Mouse (Mus musculus): ENCODE results near the gene Esrp2. TPM values are rescaled to one million over a fixed set of nuclear protein-coding genes. Genes with fewer than 3 reads are reported as not detected.

Gene Esrp2
- not detected for total RNA-seq (2021)

DNA sequence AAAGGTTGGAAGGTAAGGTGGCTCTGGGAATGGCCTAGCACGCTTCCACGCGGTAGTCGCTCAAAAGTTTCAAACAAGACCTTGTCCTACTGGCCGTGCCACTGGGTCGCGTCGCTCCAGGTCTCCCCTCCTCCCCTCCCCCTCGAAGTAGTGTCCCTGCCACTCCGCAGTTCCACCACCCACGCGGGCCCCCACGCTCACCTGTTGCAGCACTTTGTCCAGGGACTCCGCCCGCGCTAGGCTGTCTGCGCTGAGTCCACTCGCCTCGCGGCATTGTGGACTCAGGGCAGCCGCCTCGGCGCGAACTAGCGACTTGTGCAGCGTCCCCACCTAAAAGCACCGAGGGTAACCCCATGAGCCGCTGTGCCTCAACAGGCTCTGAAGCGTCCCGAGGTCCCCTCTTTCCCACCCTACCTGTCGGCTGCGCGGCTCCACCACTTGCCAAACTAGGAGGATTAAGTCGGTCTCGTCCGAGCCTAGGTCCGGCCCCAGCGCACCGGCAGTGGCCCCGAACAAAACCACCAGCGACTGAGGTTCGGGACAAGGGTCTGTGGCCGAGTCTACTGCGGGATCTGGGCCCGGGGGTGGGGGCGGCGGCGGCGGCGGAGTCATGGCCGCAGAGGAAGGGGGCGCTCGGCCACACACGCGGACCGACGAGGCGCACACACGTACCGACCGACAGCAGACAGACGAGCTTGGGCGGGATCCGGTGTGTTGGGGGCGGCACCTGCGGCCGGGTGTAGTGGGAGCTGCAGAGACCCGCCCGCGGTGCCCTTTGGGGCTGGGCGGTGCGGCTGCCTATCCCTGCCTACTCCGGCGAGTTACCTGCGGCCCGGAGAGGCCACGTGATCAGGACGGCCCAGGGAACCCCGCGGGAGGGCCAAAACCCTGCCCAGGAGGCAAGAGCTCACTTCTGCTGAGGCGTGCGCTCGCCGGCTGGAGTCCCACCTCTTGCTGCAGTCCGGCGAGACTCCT is at the start of gene Esrp2:
Gene Esrp2, minus strand, starts transcription at position 819 of the 975 bp plus-strand sequence.
- intact Hi-C loops (cut with DNase I), result no loop called here
- peak in 1 of 2 experiments; percentile 53 for DNase-seq (ENCODE audit: extremely low spot score in 1 of 2, low spot score in 2 of 2)

DNA sequence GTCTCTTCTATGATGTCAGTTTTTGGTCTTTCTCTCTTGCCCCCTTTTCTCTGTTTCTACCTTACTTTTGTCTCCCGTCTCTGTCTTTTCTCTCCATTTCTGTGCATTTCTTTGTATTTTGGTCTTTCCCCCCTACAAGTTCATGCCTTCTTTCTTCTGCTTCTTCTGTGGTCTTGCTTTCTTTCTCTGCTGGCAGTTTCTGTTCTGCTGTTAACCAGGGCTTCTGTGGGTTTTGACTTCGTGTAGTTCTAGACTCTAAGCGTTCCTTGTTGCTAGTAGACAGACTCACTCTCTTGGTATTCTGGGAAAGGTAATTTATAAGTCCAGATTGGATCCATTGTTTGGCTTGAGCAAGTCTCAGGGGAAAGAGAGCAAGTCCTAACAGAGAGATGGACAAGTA is 49.6 kb upstream of the Esrp2 start:
- DNase-seq (ENCODE audit: extremely low spot score in 1 of 2, low spot score in 2 of 2), result no peak
- intact Hi-C loops (cut with DNase I), result no loop called here

GRCm38 (mm10) chr8:106185628-106186270 is 49.0 kb upstream of the Esrp2 start:
- intact Hi-C loops (cut with DNase I), result no loop called here

DNA sequence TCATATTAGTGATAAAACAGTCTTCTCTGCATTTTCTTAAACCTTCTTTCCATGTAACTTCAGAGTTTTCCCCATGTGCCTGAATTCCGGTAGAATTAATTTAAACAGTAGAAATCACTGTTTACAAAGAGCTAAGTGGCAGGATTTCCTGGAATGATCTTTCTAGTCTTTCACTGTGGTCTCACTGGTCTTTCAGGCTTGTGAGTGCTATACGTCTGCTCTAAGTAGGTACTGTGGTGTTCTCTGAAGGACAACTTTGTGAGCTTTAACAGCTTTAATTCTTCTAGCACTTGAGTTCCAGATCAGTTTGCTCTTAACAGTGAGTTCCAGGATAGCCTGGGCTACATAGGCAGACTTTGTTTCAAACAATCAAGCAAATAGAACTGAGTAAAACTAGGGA is 41.7 kb upstream of the Esrp2 start:
- no peak for DNase-seq (ENCODE audit: extremely low spot score in 1 of 2, low spot score in 2 of 2)
- intact Hi-C loops (cut with DNase I), result no loop called here

More at GRCm38 (mm10) chr8:106185628-106186270, 49.0 kb upstream of the Esrp2 start:
- DNase-seq (ENCODE audit: extremely low spot score in 1 of 2, low spot score in 2 of 2), result no peak

GRCm38 (mm10) chr8:106177594-106177993 is 40.8 kb upstream of the Esrp2 start:
- intact Hi-C loops (cut with DNase I), result no loop called here
- DNase-seq (ENCODE audit: extremely low spot score in 1 of 2, low spot score in 2 of 2), result no peak

DNA sequence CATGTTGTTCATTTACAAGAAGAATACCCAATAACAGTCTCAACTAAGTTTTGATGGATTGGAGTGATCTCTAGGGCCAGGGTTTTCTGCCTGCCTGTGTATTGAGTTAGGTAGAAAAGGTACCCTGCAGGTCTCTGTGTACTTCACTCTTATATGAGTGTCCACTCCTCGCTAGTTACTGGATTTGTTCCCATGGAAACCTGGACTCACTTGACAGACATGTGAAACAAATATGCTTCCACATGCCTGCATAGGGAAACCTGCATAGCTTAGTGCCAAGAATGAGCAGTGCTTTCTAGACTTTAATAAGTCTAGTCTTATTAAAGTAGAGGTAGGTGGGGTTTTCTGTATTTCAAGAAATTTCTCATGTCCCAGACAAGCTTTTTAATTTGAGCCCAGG is 40.1 kb upstream of the Esrp2 start:
- intact Hi-C loops (cut with DNase I), result no loop called here
- DNase-seq (ENCODE audit: extremely low spot score in 1 of 2, low spot score in 2 of 2), result no peak

DNA sequence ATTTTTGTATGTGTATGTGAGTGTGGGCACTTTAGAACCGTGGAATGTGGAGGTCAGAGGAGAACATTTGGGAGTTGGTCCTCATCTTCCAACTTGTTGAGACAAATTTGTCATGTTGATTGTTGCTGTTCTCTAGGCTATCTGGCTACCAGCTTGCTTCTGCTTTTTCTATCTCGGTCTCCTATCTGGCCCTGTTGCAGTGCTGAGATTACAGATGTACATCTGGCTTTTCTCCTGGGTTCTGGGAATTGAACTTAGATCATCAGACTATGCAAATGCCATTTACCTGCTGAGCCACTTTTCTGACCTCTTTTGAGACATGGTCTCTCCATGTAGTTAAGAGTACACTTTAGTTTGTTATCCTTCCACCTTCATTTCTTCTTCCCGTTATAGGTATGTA is 36.8 kb upstream of the Esrp2 start:
- DNase-seq (ENCODE audit: extremely low spot score in 1 of 2, low spot score in 2 of 2), result no peak

DNA sequence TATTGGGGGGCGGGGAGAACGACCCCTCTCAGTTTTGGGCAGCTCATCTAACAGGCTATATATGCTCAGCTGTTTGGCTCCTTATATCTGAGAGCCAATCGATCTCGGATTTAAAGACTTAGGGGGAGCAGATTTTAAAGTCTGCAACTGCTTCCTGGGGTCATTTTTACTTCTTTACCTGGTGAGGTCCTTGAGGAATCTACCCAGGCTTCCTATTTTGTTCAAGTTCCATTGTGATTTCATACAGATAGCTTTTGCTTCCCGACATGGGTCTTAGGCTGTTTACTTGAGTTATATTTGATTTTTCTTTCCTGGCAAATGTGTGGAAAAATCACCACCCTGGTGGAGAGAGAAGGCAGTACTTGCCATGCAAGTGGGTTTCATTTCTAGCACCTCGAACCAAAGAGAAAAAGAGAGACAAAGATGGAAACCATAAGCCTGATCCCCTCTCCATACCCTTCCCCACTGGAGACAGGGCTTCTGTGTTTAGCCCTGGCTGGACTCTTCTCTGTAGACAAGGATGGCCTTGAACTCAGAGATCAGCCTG is 33.2 kb upstream of the Esrp2 start:
- intact Hi-C loops (cut with DNase I), result no loop called here
- DNase-seq (ENCODE audit: extremely low spot score in 1 of 2, low spot score in 2 of 2), result no peak

More for the DNA sequence above, 36.8 kb upstream of the Esrp2 start:
- intact Hi-C loops (cut with DNase I), result no loop called here

- intact Hi-C loops (cut with DNase I), result no loop called here
- peak; percentile 43 to 65 for DNase-seq (ENCODE audit: extremely low spot score in 1 of 2, low spot score in 2 of 2)
Measured at GRCm38 (mm10) chr8:106169017-106169933, 32.5 kb upstream of the Esrp2 start.

- DNase-seq (ENCODE audit: extremely low spot score in 1 of 2, low spot score in 2 of 2), result peak; percentile 75 to 91
- intact Hi-C loops (cut with DNase I), result no loop called here
Measured at GRCm38 (mm10) chr8:106168356-106169016, 31.7 kb upstream of the Esrp2 start, which contains the start of gene Slc7a6. TSS of gene Slc7a6 (plus strand) at chr8:106168857.

GRCm38 (mm10) chr8:106165460-106165859 is 28.7 kb upstream of the Esrp2 start:
- intact Hi-C loops (cut with DNase I), result no loop called here

GRCm38 (mm10) chr8:106163251-106163650 is 26.5 kb upstream of the Esrp2 start:
- intact Hi-C loops (cut with DNase I), result loop anchor here (5.0 kb wide), 1 partner anchor 34 kb away; no protein-coding TSS in a partner anchor
- DNase-seq (ENCODE audit: extremely low spot score in 1 of 2, low spot score in 2 of 2), result no peak

More at GRCm38 (mm10) chr8:106165460-106165859, 28.7 kb upstream of the Esrp2 start:
- DNase-seq (ENCODE audit: extremely low spot score in 1 of 2, low spot score in 2 of 2), result peak; percentile 48 to 74

GRCm38 (mm10) chr8:106159876-106160275 is 23.1 kb upstream of the Esrp2 start:
- no peak for DNase-seq (ENCODE audit: extremely low spot score in 1 of 2, low spot score in 2 of 2)
- intact Hi-C loops (cut with DNase I), result loop anchor here (5.0 kb wide), 1 partner anchor 37 kb away; no protein-coding TSS in a partner anchor

DNA sequence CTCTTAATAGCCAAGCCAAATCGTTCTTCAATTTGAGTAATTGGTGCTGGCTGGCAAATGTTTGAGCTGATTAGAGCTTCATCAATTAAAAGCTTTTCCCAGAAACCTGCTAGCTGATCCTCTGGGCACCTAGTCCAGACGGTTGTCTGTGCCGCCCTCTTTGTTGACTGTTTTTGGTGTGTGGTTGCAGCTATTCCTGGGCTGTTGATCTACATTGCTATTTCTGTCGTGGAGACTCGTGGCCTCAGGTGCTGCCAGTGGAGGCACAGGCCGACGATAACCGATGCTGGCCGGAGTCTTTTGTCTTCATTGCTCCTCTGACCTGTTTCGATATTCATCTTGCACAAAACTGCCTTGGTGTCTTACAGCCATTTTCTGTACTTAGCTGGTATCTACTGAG is 21.6 kb upstream of the Esrp2 start:
- intact Hi-C loops (cut with DNase I), result no loop called here
- no peak for DNase-seq (ENCODE audit: extremely low spot score in 1 of 2, low spot score in 2 of 2)

GRCm38 (mm10) chr8:106157419-106157818 is 20.6 kb upstream of the Esrp2 start:
- intact Hi-C loops (cut with DNase I), result no loop called here
- DNase-seq (ENCODE audit: extremely low spot score in 1 of 2, low spot score in 2 of 2), result no peak

DNA sequence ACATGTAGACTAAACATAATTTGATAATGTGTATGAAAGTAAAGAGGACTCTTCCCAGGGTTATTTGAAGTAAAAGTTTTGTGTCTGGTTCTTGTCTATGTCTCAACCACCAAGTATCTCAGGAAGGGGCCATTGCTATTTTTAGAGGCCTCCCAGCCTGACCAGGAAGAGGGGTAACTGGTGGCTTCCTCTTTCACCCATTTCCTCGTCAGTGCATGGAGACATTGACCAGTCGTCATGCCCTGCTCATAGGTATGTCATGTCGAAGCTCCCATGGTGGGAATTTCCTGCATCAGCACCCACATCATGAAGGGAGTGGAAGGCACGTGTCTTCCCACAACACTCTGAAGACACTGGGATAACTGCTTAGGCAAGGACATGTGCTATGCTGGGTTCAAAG is 16.1 kb upstream of the Esrp2 start:
- no peak for DNase-seq (ENCODE audit: extremely low spot score in 1 of 2, low spot score in 2 of 2)
- intact Hi-C loops (cut with DNase I), result no loop called here

GRCm38 (mm10) chr8:106151041-106151440 is 14.3 kb upstream of the Esrp2 start:
- DNase-seq (ENCODE audit: extremely low spot score in 1 of 2, low spot score in 2 of 2), result no peak
- intact Hi-C loops (cut with DNase I), result no loop called here

- intact Hi-C loops (cut with DNase I), result no loop called here
Measured at GRCm38 (mm10) chr8:106150653-106151000, 13.9 kb upstream of the Esrp2 start.

More at GRCm38 (mm10) chr8:106150653-106151000, 13.9 kb upstream of the Esrp2 start:
- no peak for DNase-seq (ENCODE audit: extremely low spot score in 1 of 2, low spot score in 2 of 2)
